Mouse (Mus musculus) neural tube, embryonic 14.5 days (tissue): ENCODE results near the gene Ercc1. TPM values are rescaled to one million over a fixed set of nuclear protein-coding genes. Genes with fewer than 3 reads are reported as not detected.
A peak's percentile ranks its signal among the peaks of the same experiment; 100 is the strongest.

Experiments used
- ATAC-seq: fragments of 200-750 bp; cut with Nextera tagmentation; 2 replicates; pipeline ENCODE4 v1.8.0; 2017; ENCODE audit warnings: low read depth, mild to moderate bottlenecking, moderate TSS enrichment, moderate library complexity
- H3K27ac ChIP-seq: fragments of 300-500 bp; sonication (generic); 2 replicates; pipeline ENCODE4 v1.5.1; 2014; ENCODE audit warnings: low read depth, mild to moderate bottlenecking, control low read depth, low read length, moderate library complexity, mixed read lengths
- H3K27me3 ChIP-seq: fragments of 300-500 bp; sonication (generic); 2 replicates; pipeline ENCODE4 v1.6.1; 2014; ENCODE audit warnings: low read length; ENCODE audit not compliant: control insufficient read depth, insufficient read depth
- H3K36me3 ChIP-seq: fragments of 300-500 bp; sonication (generic); 2 replicates; pipeline ENCODE4 v1.6.1; 2014; ENCODE audit warnings: low read length, mixed read lengths; ENCODE audit not compliant: control insufficient read depth, insufficient read depth
- H3K4me1 ChIP-seq: fragments of 300-500 bp; sonication (generic); 2 replicates; pipeline ENCODE4 v1.6.1; 2014; ENCODE audit warnings: low read length; ENCODE audit not compliant: control insufficient read depth, insufficient read depth
- H3K4me2 ChIP-seq: fragments of 300-500 bp; sonication (generic); 2 replicates; pipeline ENCODE4 v1.6.1; 2014; ENCODE audit warnings: mild to moderate bottlenecking, low read depth, low read length, control low read depth
- H3K4me3 ChIP-seq: fragments of 300-500 bp; sonication (generic); 2 replicates; pipeline ENCODE4 v1.5.1; 2014; ENCODE audit warnings: low read depth, low read length, control low read depth, mixed read lengths
- H3K9ac ChIP-seq: fragments of 300-500 bp; sonication (generic); replicated peaks from 2 replicates; pipeline ENCODE4 v1.6.1; 2014; ENCODE audit warnings: low read depth, mild to moderate bottlenecking, control low read depth, low read length, mixed read lengths
- H3K9me3 ChIP-seq: fragments of 300-500 bp; sonication (generic); 2 replicates; pipeline ENCODE4 v1.6.1; 2016; ENCODE audit warnings: low read length; ENCODE audit not compliant: control insufficient read depth
- WGBS: fragments of 180-500 bp; shearing (Covaris S2); extraction: QIAGEN DNeasy Blood & Tissue Kit; methylation state at CpG from one replicate; pipeline ENCODE4 v1.1.7; 2014; 5-methylcytosine and 5-hydroxymethylcytosine counted together
- polyA plus RNA-seq: library from polyadenylated mRNA; unstranded; fragments of >200 nt; fragmentation: Nextera tagmentation; extraction: Ambion mirVana; gene quantifications from 2 replicates; pipeline ENCODE4 v1.2.1, GENCODE M21; 2014

Gene Ercc1
- polyA plus RNA-seq, 1 experiment from 2014 or later: 98.9 TPM

DNA sequence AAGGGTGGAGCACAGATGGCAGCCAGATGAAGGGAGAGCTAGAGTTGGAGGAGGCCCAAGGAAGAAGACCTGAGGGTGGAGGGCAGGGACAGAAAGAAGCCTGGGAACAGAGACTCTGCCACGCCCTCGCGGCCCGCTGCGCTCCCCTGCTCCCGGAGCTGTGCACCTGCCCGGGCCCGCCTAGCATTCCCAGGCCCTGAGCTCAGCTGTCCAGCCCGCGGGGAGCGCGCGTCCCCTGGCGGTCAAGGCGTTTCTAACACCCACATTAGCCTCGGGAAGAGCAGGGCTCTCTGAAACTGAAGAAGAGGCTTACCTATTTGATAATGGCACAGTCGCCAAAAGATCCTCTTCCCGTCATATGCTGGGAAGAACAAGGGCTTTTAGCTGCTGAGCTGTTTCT, 19.3 kb downstream of the Ercc1 start:
- Histone ChIP-seq H3K9me3 (no peaks in the 10 kb centered on the region), H3K27ac (no peak overlapping the region), H3K27me3 (no peaks in the 10 kb centered on the region), H3K4me2 (no peak overlapping the region), H3K36me3 (no peaks in the 10 kb centered on the region), H3K9ac (0 out of 2 replicates have a peak overlapping the region, but pooled peaks have one; percentile 16), H3K4me1 (peaks cover 3% of the 10 kb centered on the region), H3K4me3 (no peak overlapping the region)
- no peak for ATAC-seq
- WGBS: 5% methylated on average over 18 of the region's 18 CpGs

DNA sequence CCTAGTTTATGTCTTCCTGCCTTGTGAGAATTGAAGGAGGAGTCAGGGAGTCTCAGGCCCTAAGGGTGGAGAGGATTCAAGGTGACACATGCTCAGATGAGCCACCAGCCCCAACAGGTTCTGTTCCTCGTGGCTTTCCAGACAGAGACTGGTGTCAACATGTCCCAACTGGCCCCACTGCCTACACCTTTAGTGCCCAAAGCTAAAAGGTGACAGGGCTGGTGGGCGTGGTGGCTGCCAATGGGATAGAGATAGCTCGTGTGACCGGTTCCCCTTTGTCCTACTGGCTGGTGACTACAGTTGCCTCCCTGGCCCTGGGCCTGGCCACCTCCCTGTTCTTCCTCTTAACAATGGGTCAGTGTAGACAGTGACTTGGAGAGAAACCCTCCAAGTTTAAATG, 20.8 kb downstream of the Ercc1 start:
- 82% methylated on average over 4 of the region's 4 CpGs for whole genome bisulfite sequencing
- H3K36me3 ChIP-seq: no peaks in the 10 kb centered on the region

GRCm38 (mm10) chr7:19368380-19368779, 23.8 kb downstream of the Ercc1 start:
- no peak overlapping the region for H3K4me2 ChIP-seq
- H3K27ac ChIP-seq: no peak overlapping the region
- ATAC-seq: no peak
- no peaks in the 10 kb centered on the region for H3K4me1 ChIP-seq
- H3K9ac ChIP-seq: no peak overlapping the region
- no peak overlapping the region for H3K4me3 ChIP-seq
- no peaks in the 10 kb centered on the region for H3K36me3 ChIP-seq
- no peaks in the 10 kb centered on the region for H3K27me3 ChIP-seq
- WGBS: 23% methylated on average over 16 of the region's 16 CpGs
- H3K9me3 ChIP-seq: no peaks in the 10 kb centered on the region

More for the DNA sequence above, 20.8 kb downstream of the Ercc1 start:
- Histone ChIP-seq H3K4me2 (no peak overlapping the region), H3K27me3 (no peaks in the 10 kb centered on the region), H3K4me1 (no peaks in the 10 kb centered on the region), H3K4me3 (no peak overlapping the region), H3K9me3 (no peaks in the 10 kb centered on the region), H3K27ac (no peak overlapping the region), H3K9ac (no peak overlapping the region)
- ATAC-seq: no peak

GRCm38 (mm10) chr7:19369823-19370425, 25.3 kb downstream of the Ercc1 start:
- Histone ChIP-seq H3K4me1 (no peaks in the 10 kb centered on the region), H3K4me3 (peak overlapping the region; percentile 35), H3K9me3 (no peaks in the 10 kb centered on the region), H3K36me3 (no peaks in the 10 kb centered on the region), H3K4me2 (peak overlapping the region; percentile 56), H3K27ac (no peak overlapping the region), H3K27me3 (no peaks in the 10 kb centered on the region), H3K9ac (peak overlapping the region; percentile 57)
- WGBS: 11% methylated on average over 42 of the region's 46 CpGs
- ATAC-seq: peak; percentile 87

GRCm38 (mm10) chr7:19373367-19373766, 28.8 kb downstream of the Ercc1 start:
- Histone ChIP-seq H3K4me3 (no peak overlapping the region), H3K9me3 (no peaks in the 10 kb centered on the region), H3K27ac (no peak overlapping the region), H3K4me2 (no peak overlapping the region), H3K36me3 (no peaks in the 10 kb centered on the region), H3K27me3 (no peaks in the 10 kb centered on the region), H3K4me1 (no peaks in the 10 kb centered on the region), H3K9ac (no peak overlapping the region)
- 81% methylated on average over 2 of the region's 2 CpGs for WGBS
- no peak for ATAC-seq

DNA sequence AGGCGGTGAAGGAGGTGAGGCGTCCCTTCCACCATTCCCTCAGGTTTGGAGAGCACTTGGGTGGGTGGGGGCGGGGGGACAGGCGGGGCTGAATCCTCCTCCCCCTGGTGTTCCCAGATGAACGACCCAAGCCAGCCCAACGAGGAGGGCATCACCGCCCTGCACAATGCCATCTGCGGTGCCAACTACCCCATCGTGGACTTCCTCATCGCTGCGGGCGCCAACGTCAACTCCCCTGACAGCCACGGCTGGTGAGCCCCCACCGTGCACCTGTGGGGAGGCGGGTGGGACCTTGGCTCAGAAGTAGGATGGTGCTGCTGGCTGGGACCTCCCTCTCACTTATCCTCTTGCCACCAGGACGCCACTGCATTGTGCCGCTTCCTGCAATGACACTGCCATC, 30.8 kb downstream of the Ercc1 start:
- no peak overlapping the region for H3K4me3 ChIP-seq
- no peaks in the 10 kb centered on the region for H3K9me3 ChIP-seq
- H3K27ac ChIP-seq: no peak overlapping the region
- 84% methylated on average over 16 of the region's 18 CpGs for WGBS
- no peak overlapping the region for H3K9ac ChIP-seq
- H3K4me2 ChIP-seq: no peak overlapping the region
- H3K4me1 ChIP-seq: no peaks in the 10 kb centered on the region
- H3K36me3 ChIP-seq: no peaks in the 10 kb centered on the region
- ATAC-seq: no peak
- H3K27me3 ChIP-seq: no peaks in the 10 kb centered on the region

GRCm38 (mm10) chr7:19376019-19376418, 31.4 kb downstream of the Ercc1 start:
- no peaks in the 10 kb centered on the region for H3K4me1 ChIP-seq
- no peak overlapping the region for H3K27ac ChIP-seq
- no peak for ATAC-seq
- H3K4me2 ChIP-seq: no peak overlapping the region
- H3K36me3 ChIP-seq: no peaks in the 10 kb centered on the region
- no peak overlapping the region for H3K9ac ChIP-seq
- no peaks in the 10 kb centered on the region for H3K27me3 ChIP-seq
- H3K9me3 ChIP-seq: no peaks in the 10 kb centered on the region
- no peak overlapping the region for H3K4me3 ChIP-seq
- 84% methylated on average over 4 of the region's 4 CpGs for WGBS

GRCm38 (mm10) chr7:19378049-19378448, 33.5 kb downstream of the Ercc1 start:
- 78% methylated on average over 8 of the region's 8 CpGs for WGBS
- Histone ChIP-seq H3K4me2 (no peak overlapping the region), H3K27ac (no peak overlapping the region), H3K27me3 (no peaks in the 10 kb centered on the region), H3K4me1 (no peaks in the 10 kb centered on the region), H3K4me3 (no peak overlapping the region), H3K9me3 (no peaks in the 10 kb centered on the region), H3K9ac (no peak overlapping the region), H3K36me3 (no peaks in the 10 kb centered on the region)
- no peak for ATAC-seq

DNA sequence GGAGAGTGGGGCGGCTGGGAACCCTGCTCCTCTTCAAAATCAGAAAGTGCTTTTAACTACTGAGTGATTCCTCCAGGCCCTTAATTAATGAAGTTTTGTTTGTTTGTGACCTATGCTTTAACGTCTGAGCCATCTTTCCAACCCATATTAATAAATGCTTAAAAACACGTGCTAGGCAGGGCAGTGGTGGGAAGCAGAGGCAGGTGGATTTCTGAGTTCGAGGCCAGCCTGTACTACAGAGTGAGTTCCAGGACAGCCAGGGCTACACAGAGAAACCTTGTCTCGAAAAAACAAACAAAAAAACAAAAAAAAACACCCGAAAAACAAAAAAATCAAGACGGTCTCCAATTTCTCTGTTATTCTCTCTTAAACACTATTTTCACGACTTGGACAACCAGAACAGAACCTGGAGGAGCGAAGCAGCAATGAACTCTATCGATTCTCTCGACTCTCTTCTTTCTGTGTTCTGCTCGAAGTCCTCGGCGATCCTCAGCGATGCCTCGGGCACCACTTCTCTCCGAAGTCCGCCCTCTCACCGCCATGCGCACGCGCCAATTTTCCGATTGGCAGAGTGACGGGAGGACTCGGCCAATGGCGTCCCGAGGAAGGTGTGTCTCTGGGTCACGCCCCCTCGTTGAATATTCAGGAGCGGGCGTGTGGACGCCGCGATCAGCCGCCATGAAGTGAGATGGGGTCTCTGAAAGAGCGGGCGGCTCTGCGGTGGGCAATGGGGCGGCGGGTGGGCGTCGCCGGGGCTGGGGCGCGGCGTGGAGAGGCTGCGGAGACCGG, 37.0 kb downstream of the Ercc1 start, which contains the start of gene Ercc2:
Ercc2 (plus strand) TSS at position 634 of the 789 bp plus-strand sequence.
- Histone ChIP-seq H3K4me3 (peak within 1 kb of the TSS; percentile 84), H3K4me2 (peak within 1 kb of the TSS; percentile 56), H3K4me1 (no peaks in the 10 kb centered on the region), H3K27me3 (no peaks in the 10 kb centered on the region), H3K36me3 (peaks cover 13% of the 10 kb centered on the region), H3K9me3 (no peaks in the 10 kb centered on the region), H3K9ac (peak within 1 kb of the TSS; percentile 78), H3K27ac (no peak within 1 kb of the TSS)
- 8% methylated on average over 35 of the region's 48 CpGs for WGBS
- peak; percentile 97 for ATAC-seq
